29 mouse cellular contexts compared by ENCODE assay signal in the genomic region with DNA sequence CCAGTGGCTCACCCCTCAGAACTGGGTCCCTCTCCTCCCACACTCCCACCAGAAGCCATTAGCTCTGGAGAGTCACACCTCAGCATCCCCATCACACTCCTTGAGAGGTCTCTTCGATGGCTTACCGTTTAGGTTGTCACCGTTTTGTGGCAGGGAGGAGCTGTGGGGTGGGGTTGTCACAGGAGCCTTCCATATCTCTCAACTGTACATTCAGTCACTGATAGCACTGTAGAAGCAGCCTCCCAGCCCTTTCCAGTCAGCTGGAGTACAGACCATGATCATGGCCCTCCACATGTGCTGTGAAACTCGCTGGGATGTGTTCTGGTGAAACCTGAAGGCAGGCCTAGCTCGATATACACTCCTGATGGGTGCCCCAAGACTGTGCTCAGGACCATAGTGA. TPM values are rescaled to one million over a fixed set of nuclear protein-coding genes. Genes with fewer than 3 reads are reported as not detected.
DNase-seq lines count a peak whose midpoint lies in the region; ATAC-seq and TF ChIP-seq lines count a peak whose summit lies in the region.
"Had no signal": no experiment of that assay in that cellular context is flagged by ENCODE, and none has a peak within 500 bp of the region (broad histone marks: within the 10 kb centered on the region; RNA-seq: fewer than 3 reads in every experiment).

No protein-coding gene starts in this region.

- H3K4me1 ChIP-seq in kidney, embryonic 15.5 days = no peaks in the 10 kb centered on the region; the same call in 1 of the 2 replicates
- H3K4me1 ChIP-seq in intestine, embryonic 16.5 days (ENCODE audit: control insufficient read depth, insufficient read depth, low read length) = no peaks in the 10 kb centered on the region
- peaks cover 15% of the 10 kb centered on the region for H3K4me1 ChIP-seq in liver, embryonic 15.5 days (replicated peaks)
- H3K4me1 ChIP-seq in stomach, postnatal 0 days (replicated peaks; ENCODE audit: control insufficient read depth, insufficient read depth) = no peaks in the 10 kb centered on the region
- no peaks in the 10 kb centered on the region for H3K4me1 ChIP-seq in thymus, adult 2 months (replicated peaks; ENCODE audit: control insufficient read depth, insufficient read depth, low read length)
- H3K4me1 ChIP-seq: heart, embryonic 13.5 days; hindbrain, embryonic 12.5 days; limb, embryonic 12.5 days; megakaryocyte, embryonic 14.5 days; neural tube, embryonic 15.5 days had no signal

- no peak for TF ChIP-seq POLR2A in thymus, adult 2 months (IDR thresholded peaks at IDR 0.05; ENCODE audit: control insufficient read depth, extremely low read depth, insufficient read depth, low read length, poor library complexity)

- no peak overlapping the region for H3K9ac ChIP-seq in kidney, embryonic 15.5 days
- H3K9ac ChIP-seq in intestine, embryonic 16.5 days (ENCODE audit: low read depth, low read length) = no peak overlapping the region
- no peak overlapping the region for H3K9ac ChIP-seq in liver, embryonic 15.5 days
- no peak overlapping the region for H3K9ac ChIP-seq in stomach, postnatal 0 days (ENCODE audit: low read length)
- H3K9ac ChIP-seq: forebrain, postnatal 0 days; heart, embryonic 13.5 days; hindbrain, embryonic 12.5 days; limb, embryonic 12.5 days; neural tube, embryonic 15.5 days had no signal

- H3K36me3 ChIP-seq in kidney, embryonic 15.5 days = peaks cover 70% of the 10 kb centered on the region
- H3K36me3 ChIP-seq in intestine, embryonic 16.5 days (ENCODE audit: control insufficient read depth, insufficient read depth, low read length) = peaks cover 11% of the 10 kb centered on the region
- H3K36me3 ChIP-seq in liver, embryonic 15.5 days (replicated peaks) = peaks cover 37% of the 10 kb centered on the region
- H3K36me3 ChIP-seq in stomach, postnatal 0 days (ENCODE audit: control insufficient read depth, insufficient read depth, low read length) = peaks cover 21% of the 10 kb centered on the region
- peaks cover 49% of the 10 kb centered on the region for H3K36me3 ChIP-seq in thymus, adult 2 months (ENCODE audit: control insufficient read depth, insufficient read depth, low read length)

- no peaks in the 10 kb centered on the region for H3K27me3 ChIP-seq in kidney, embryonic 15.5 days
- no peaks in the 10 kb centered on the region for H3K27me3 ChIP-seq in intestine, embryonic 16.5 days (replicated peaks; ENCODE audit: control insufficient read depth, insufficient read depth, low read length)
- no peaks in the 10 kb centered on the region for H3K27me3 ChIP-seq in liver, embryonic 15.5 days
- H3K27me3 ChIP-seq in stomach, postnatal 0 days (ENCODE audit: control insufficient read depth, insufficient read depth, low read length) = no peaks in the 10 kb centered on the region
- no peaks in the 10 kb centered on the region for H3K27me3 ChIP-seq in thymus, adult 2 months (ENCODE audit: control insufficient read depth, insufficient read depth, low read length)
- H3K27me3 ChIP-seq: heart, embryonic 13.5 days; hindbrain, embryonic 12.5 days; limb, embryonic 12.5 days; megakaryocyte, embryonic 14.5 days; neural tube, embryonic 15.5 days had no signal

- H3K27ac ChIP-seq in kidney, embryonic 15.5 days = no peak overlapping the region
- H3K27ac ChIP-seq in intestine, embryonic 16.5 days (ENCODE audit: low read length) = no peak overlapping the region
- H3K27ac ChIP-seq in liver, embryonic 15.5 days (replicated peaks) = peak overlapping the region; percentile 60; the same call in 1 of the 2 replicates
- no peak overlapping the region for H3K27ac ChIP-seq in stomach, postnatal 0 days (replicated peaks)
- no peak overlapping the region for H3K27ac ChIP-seq in thymus, adult 2 months (ENCODE audit: control insufficient read depth, insufficient read depth, low read length)
- H3K27ac ChIP-seq: forebrain, embryonic 10.5 days; heart, adult 2 months; heart, embryonic 13.5 days; hindbrain, embryonic 12.5 days; limb, embryonic 12.5 days; neural tube, embryonic 15.5 days had no signal

- TF ChIP-seq EP300 in stomach, postnatal 0 days (optimal IDR thresholded peaks at IDR 0.05) = no peak

- DNase-seq in kidney, postnatal 10 days = no peak
- DNase-seq in stomach, postnatal 0 days (ENCODE audit: low spot score) = no peak
- DNase-seq in layer of hippocampus, adult 18-20 months (ENCODE audit: low spot score in 2 of 2) = no peak
- DNase-seq in embryo, embryonic 9.5 days (ENCODE audit: extremely low spot score) = no peak
- no peak for DNase-seq in thymus, adult 2 months
- DNase-seq: adrenal gland, postnatal 25 days; cerebellum, adult 11-12 months; cerebellum, postnatal 25 days; embryo, embryonic 11 days; forebrain, postnatal 0 days; gastrocnemius, postnatal 36 days; heart, adult 2 months; kidney, adult 8-10 months; kidney, postnatal 36 days; lung, adult 2 months; lung, postnatal 14 days; midbrain, embryonic 14.5 days; right cerebral cortex, adult 18-20 months; thymus, postnatal 14 days had no signal

- TF ChIP-seq CTCF in stomach, postnatal 0 days (IDR thresholded peaks at IDR 0.05; ENCODE audit: low read depth) = no peak
- TF ChIP-seq CTCF in thymus, adult 2 months (IDR thresholded peaks at IDR 0.05; ENCODE audit: borderline replicate concordance, control insufficient read depth, extremely low read depth, insufficient read depth, low read length, poor library complexity) = no peak

- H3K9me3 ChIP-seq in kidney, embryonic 15.5 days (replicated peaks) = no peaks in the 10 kb centered on the region
- no peaks in the 10 kb centered on the region for H3K9me3 ChIP-seq in intestine, embryonic 16.5 days (ENCODE audit: control insufficient read depth, low read length)
- H3K9me3 ChIP-seq in liver, embryonic 15.5 days (replicated peaks) = no peaks in the 10 kb centered on the region
- H3K9me3 ChIP-seq in stomach, postnatal 0 days (ENCODE audit: control insufficient read depth, low read length) = no peaks in the 10 kb centered on the region
- H3K9me3 ChIP-seq: forebrain, embryonic 10.5 days; heart, embryonic 13.5 days; hindbrain, embryonic 12.5 days; limb, embryonic 12.5 days; megakaryocyte, embryonic 14.5 days; neural tube, embryonic 15.5 days had no signal

- H3K4me3 ChIP-seq in kidney, embryonic 15.5 days (replicated peaks) = no peak overlapping the region
- H3K4me3 ChIP-seq in intestine, embryonic 16.5 days (ENCODE audit: low read length) = no peak overlapping the region
- H3K4me3 ChIP-seq in liver, embryonic 15.5 days (replicated peaks) = no peak overlapping the region
- H3K4me3 ChIP-seq in stomach, postnatal 0 days (ENCODE audit: low read depth, low read length) = no peak overlapping the region
- no peak overlapping the region for H3K4me3 ChIP-seq in thymus, adult 2 months (ENCODE audit: control insufficient read depth, insufficient read depth, low read length)
- H3K4me3 ChIP-seq: forebrain, embryonic 10.5 days; heart, adult 2 months; heart, embryonic 13.5 days; hindbrain, embryonic 12.5 days; limb, embryonic 12.5 days; megakaryocyte, embryonic 14.5 days; neural tube, embryonic 15.5 days had no signal

- 0 out of 2 replicates have a peak, but pooled peaks have one; percentile 22 for ATAC-seq in kidney, embryonic 15.5 days (replicated peaks; ENCODE audit: low FRiP score)
- ATAC-seq in intestine, embryonic 16.5 days = peak; percentile 38; the same call in 1 of the 2 replicates
- peak; percentile 92 for ATAC-seq in liver, embryonic 15.5 days (ENCODE audit: insufficient read depth)
- peak; percentile 40; the same call in 1 of the 2 replicates for ATAC-seq in stomach, postnatal 0 days (ENCODE audit: low FRiP score, low TSS enrichment)
- ATAC-seq: forebrain, postnatal 0 days had no signal

- no peak overlapping the region for H3K4me2 ChIP-seq in kidney, embryonic 15.5 days
- no peak overlapping the region for H3K4me2 ChIP-seq in intestine, embryonic 16.5 days (ENCODE audit: low read depth, low read length)
- peak overlapping the region; percentile 29 for H3K4me2 ChIP-seq in liver, embryonic 15.5 days
- no peak overlapping the region for H3K4me2 ChIP-seq in stomach, postnatal 0 days (replicated peaks; ENCODE audit: low read depth)
- H3K4me2 ChIP-seq: heart, embryonic 13.5 days; hindbrain, embryonic 12.5 days; limb, embryonic 12.5 days; neural tube, embryonic 15.5 days had no signal

- 83% methylated on average over 5 of the region's 5 CpGs for WGBS in kidney, embryonic 15.5 days
- 80% methylated on average over 5 of the region's 5 CpGs for WGBS in intestine, embryonic 16.5 days
- WGBS in liver, embryonic 15.5 days (ENCODE audit: insufficient replicate concordance) = 38% methylated on average over 5 of the region's 5 CpGs
- WGBS in stomach, postnatal 0 days = 76% methylated on average over 5 of the region's 5 CpGs
- WGBS in thymus, adult 2 months = 95% methylated on average over 5 of the region's 5 CpGs

RNA-seq across cellular contexts. Expression of a gene that starts 36.2 kb away (rescaled TPM):
- polyA plus RNA-seq in kidney, embryonic 15.5 days (2015; fragmentation: Nextera tagmentation; extraction: Ambion mirVana) = 19.8 and 21.3 TPM in 2 replicates
- 13.2 and 15.8 TPM in 2 replicates for polyA plus RNA-seq in intestine, embryonic 16.5 days (2015; fragmentation: Nextera tagmentation; extraction: Ambion mirVana)
- polyA plus RNA-seq in liver, embryonic 15.5 days (2015; fragmentation: Nextera tagmentation; extraction: Ambion mirVana) = 5.7 and 6.1 TPM in 2 replicates
- polyA plus RNA-seq in stomach, postnatal 0 days (2015; fragmentation: Nextera tagmentation; extraction: Ambion mirVana) = 8.7 and 9.0 TPM in 2 replicates
- 10 to 100 TPM; 27.9 to 28.6 TPM for total RNA-seq in layer of hippocampus, adult 18-20 months (2021)
- polyA plus RNA-seq in thymus, adult 2 months (2012; rRNA removed) = 68.7 and 82.9 TPM in 2 replicates

RNA-seq across cellular contexts. Expression of a gene that starts 42.1 kb away (rescaled TPM):
- 16.8 and 18.5 TPM in 2 replicates for polyA plus RNA-seq in kidney, embryonic 15.5 days (2015; fragmentation: Nextera tagmentation; extraction: Ambion mirVana)
- 123 and 134 TPM in 2 replicates for polyA plus RNA-seq in intestine, embryonic 16.5 days (2015; fragmentation: Nextera tagmentation; extraction: Ambion mirVana)
- 0.10 TPM in 1 of 2 replicates, not detected in the other for polyA plus RNA-seq in liver, embryonic 15.5 days (2015; fragmentation: Nextera tagmentation; extraction: Ambion mirVana)
- polyA plus RNA-seq in stomach, postnatal 0 days (2015; fragmentation: Nextera tagmentation; extraction: Ambion mirVana) = 106 and 110 TPM in 2 replicates
- not detected for total RNA-seq in layer of hippocampus, adult 18-20 months (2021)
- polyA plus RNA-seq in thymus, adult 2 months (2012; rRNA removed) = 21.8 and 24.0 TPM in 2 replicates
- total RNA-seq: forebrain, postnatal 0 days; left cerebral cortex, postnatal 14 days had no signal
- polyA plus RNA-seq: forebrain, embryonic 10.5 days; heart, embryonic 13.5 days; limb, embryonic 12.5 days had no signal

Comparison
In these comparisons a context has a peak if more than half of its experiments do, and no peak if none do; other contexts are left out.
1. ATAC-seq: peak in every context shown above with its lines; median percentile 92 in liver, embryonic 15.5 days; 40 in stomach, postnatal 0 days; 38 in intestine, embryonic 16.5 days; 22 in kidney, embryonic 15.5 days.
2. RNA of a gene that starts 42.1 kb away (polyA plus RNA-seq): 123 to 134 TPM in intestine, embryonic 16.5 days, 106 to 110 TPM in stomach, postnatal 0 days, 21.8 to 24.0 TPM in thymus, adult 2 months and 16.8 to 18.5 TPM in kidney, embryonic 15.5 days; 0.10 TPM in liver, embryonic 15.5 days; every median in the first group is over 10 times any median in the second.